Mouse (Mus musculus): ENCODE data around the gene Ticam1. TPM values are rescaled to one million over a fixed set of nuclear protein-coding genes. Genes with fewer than 3 reads are reported as not detected.
"Not testable (repeated sequence)": the region's sequence is repeated elsewhere in the genome, so short reads cannot be mapped to it uniquely, and the experiment has no call there.

Gene Ticam1
- total RNA-seq, 2 experiments from 2014 or later, result 2.7 to 3.4 TPM

GRCm38 (mm10) chr17:56271609-56272253 lies 4.9 kb downstream of the Ticam1 start:
- intact Hi-C loops (cut with DNase I), result no loop called here
- no peak for DNase-seq
- H3K4me3 ChIP-seq, result no peak overlapping the region
- no peak for TF ChIP-seq CTCF (IDR thresholded peaks at IDR 0.05)
- H3K27ac ChIP-seq, result no peak overlapping the region

- TF ChIP-seq CTCF (IDR thresholded peaks at IDR 0.05), result no peak
- no peak for DNase-seq
- H3K4me3 ChIP-seq, result peak overlapping the region; percentile 63
- intact Hi-C loops (cut with DNase I), result no loop called here
- peak overlapping the region; percentile 96 for H3K27ac ChIP-seq
Measured at GRCm38 (mm10) chr17:56269741-56270140, 6.8 kb downstream of the Ticam1 start.

- peak; percentile 67 for DNase-seq
- H3K27ac ChIP-seq, result peak overlapping the region; percentile 96
- no peak for TF ChIP-seq CTCF (IDR thresholded peaks at IDR 0.05)
- intact Hi-C loops (cut with DNase I), result no loop called here
- peak overlapping the region; percentile 63 for H3K4me3 ChIP-seq
Measured at GRCm38 (mm10) chr17:56269153-56269630, 7.4 kb downstream of the Ticam1 start.

- peak overlapping the region; percentile 59 for H3K27ac ChIP-seq
- DNase-seq, result no peak
Measured at GRCm38 (mm10) chr17:56266271-56266670, 10.3 kb downstream of the Ticam1 start.

GRCm38 (mm10) chr17:56265869-56266268 lies 10.7 kb downstream of the Ticam1 start:
- TF ChIP-seq CTCF (IDR thresholded peaks at IDR 0.05), result no peak
- Histone ChIP-seq H3K4me3 (no peak overlapping the region), H3K27ac (peak overlapping the region; percentile 59; the same call in 1 of the 2 replicates)
- intact Hi-C loops (cut with DNase I), result no loop called here
- DNase-seq, result no peak

More at GRCm38 (mm10) chr17:56266271-56266670, 10.3 kb downstream of the Ticam1 start:
- intact Hi-C loops (cut with DNase I), result no loop called here
- TF ChIP-seq CTCF (IDR thresholded peaks at IDR 0.05), result no peak
- no peak overlapping the region for H3K4me3 ChIP-seq

- no peak for TF ChIP-seq CTCF (IDR thresholded peaks at IDR 0.05)
- H3K27ac ChIP-seq, result peak overlapping the region; percentile 98
- no peak for DNase-seq
- intact Hi-C loops (cut with DNase I), result no loop called here
- H3K4me3 ChIP-seq, result peak overlapping the region; percentile 61
Measured at GRCm38 (mm10) chr17:56265011-56265410, 11.6 kb downstream of the Ticam1 start.

GRCm38 (mm10) chr17:56264020-56264419 lies 12.6 kb downstream of the Ticam1 start:
- DNase-seq, result peak; percentile 88
- intact Hi-C loops (cut with DNase I), result no loop called here

GRCm38 (mm10) chr17:56262645-56263094 lies 13.9 kb downstream of the Ticam1 start:
- peak overlapping the region; percentile 65 for H3K4me3 ChIP-seq
- H3K27ac ChIP-seq, result peak overlapping the region; percentile 98
- TF ChIP-seq CTCF (IDR thresholded peaks at IDR 0.05), result no peak
- DNase-seq, result peak; percentile 88
- intact Hi-C loops (cut with DNase I), result loop anchor here (2.0 kb wide), 1 partner anchor 30 kb away; the partner anchor contains the start of gene Plin3

More at GRCm38 (mm10) chr17:56264020-56264419, 12.6 kb downstream of the Ticam1 start:
- Histone ChIP-seq H3K4me3 (peak overlapping the region; percentile 61), H3K27ac (peak overlapping the region; percentile 98)
- peak; percentile 79 for TF ChIP-seq CTCF (IDR thresholded peaks at IDR 0.05)

- Histone ChIP-seq H3K4me3 (peak overlapping the region; percentile 87), H3K27ac (peak overlapping the region; percentile 98)
- DNase-seq, result peak; percentile 88
- no peak for TF ChIP-seq CTCF (IDR thresholded peaks at IDR 0.05)
- intact Hi-C loops (cut with DNase I), result no loop called here
Measured at GRCm38 (mm10) chr17:56261166-56261565, 15.4 kb downstream of the Ticam1 start.

GRCm38 (mm10) chr17:56259301-56260037 lies 17.1 kb downstream of the Ticam1 start:
- peak overlapping the region; percentile 87 for H3K4me3 ChIP-seq
- intact Hi-C loops (cut with DNase I), result loop anchor here (10.0 kb wide), 1 partner anchor 295 kb away; no protein-coding TSS in a partner anchor
- no peak for TF ChIP-seq CTCF (IDR thresholded peaks at IDR 0.05)
- DNase-seq, result peak; percentile 50
- peak overlapping the region; percentile 98 for H3K27ac ChIP-seq

GRCm38 (mm10) chr17:56258812-56259211 lies 17.8 kb downstream of the Ticam1 start:
- intact Hi-C loops (cut with DNase I), result loop anchor here (10.0 kb wide), 1 partner anchor 294 kb away; no protein-coding TSS in a partner anchor
- Histone ChIP-seq H3K27ac (peak overlapping the region; percentile 98), H3K4me3 (peak overlapping the region; percentile 87)
- not testable (repeated sequence) for DNase-seq

GRCm38 (mm10) chr17:56258269-56258668 lies 18.3 kb downstream of the Ticam1 start:
- Histone ChIP-seq H3K27ac (peak overlapping the region; percentile 98), H3K4me3 (peak overlapping the region; percentile 87)
- DNase-seq, result not testable (repeated sequence)
- intact Hi-C loops (cut with DNase I), result loop anchor here (10.0 kb wide), 1 partner anchor 293 kb away; no protein-coding TSS in a partner anchor

All from gastrocnemius, adult 2 months (tissue).